Mouse (Mus musculus) brain, embryonic 14.5 days (tissue): ENCODE measurements around the gene Eif4g3.

ENCODE experiments used
- CTCF ChIP-seq: fragments of 200-500 bp; IDR thresholded peaks from 2 replicates; pipeline ENCODE4 v1.5.1; 2012; ENCODE audit warnings: inconsistent platforms, mild to moderate bottlenecking, moderate library complexity, borderline replicate concordance; ENCODE audit not compliant: insufficient read depth, insufficient read length; ENCODE audit errors: extremely low read depth
- POLR2A ChIP-seq: fragments of 200-500 bp; IDR thresholded peaks from 2 replicates; pipeline ENCODE4 v1.6.1; 2012; ENCODE audit warnings: mild to moderate bottlenecking, inconsistent platforms, borderline replicate concordance; ENCODE audit not compliant: poor library complexity, insufficient read depth, insufficient read length, severe bottlenecking; ENCODE audit errors: extremely low read depth

DNA sequence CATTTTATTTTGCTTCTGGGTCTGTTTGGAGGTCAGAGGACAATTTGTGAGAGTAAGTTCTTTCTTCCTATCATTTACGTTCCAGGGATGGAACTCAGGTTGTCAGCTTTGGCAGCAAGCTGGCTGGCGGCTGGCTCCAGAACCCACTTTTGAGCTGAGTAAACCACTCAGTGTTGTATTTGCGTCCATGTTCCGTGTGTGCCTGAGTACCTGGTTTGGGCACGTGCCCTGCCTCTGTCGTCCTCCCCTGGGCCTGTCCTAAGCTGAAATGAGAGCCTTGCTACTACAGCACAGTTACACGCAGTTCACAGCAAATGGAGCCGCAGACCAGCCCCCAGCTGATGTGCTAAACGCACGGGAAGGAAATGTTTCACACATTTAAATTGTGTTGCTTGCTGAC, 39.0 kb downstream of the Eif4g3 start:
- TF ChIP-seq CTCF = no peak
- TF ChIP-seq POLR2A = no peak
